Mouse (Mus musculus) lung, adult 2 months (tissue): ENCODE results near the gene Cyp27b1.

Source experiments
- CTCF ChIP-seq: fragments of 200-500 bp; IDR thresholded peaks from 2 replicates; pipeline ENCODE4 v1.5.1; 2011; ENCODE audit warnings: mild to moderate bottlenecking, low read length, control low read depth; ENCODE audit not compliant: insufficient read depth
- POLR2A ChIP-seq: fragments of 200-500 bp; IDR thresholded peaks from 2 replicates; pipeline ENCODE4 v1.6.1; 2011; ENCODE audit warnings: low read depth, mild to moderate bottlenecking, control low read depth, low read length, borderline replicate concordance; ENCODE audit errors: extremely low read depth

DNA sequence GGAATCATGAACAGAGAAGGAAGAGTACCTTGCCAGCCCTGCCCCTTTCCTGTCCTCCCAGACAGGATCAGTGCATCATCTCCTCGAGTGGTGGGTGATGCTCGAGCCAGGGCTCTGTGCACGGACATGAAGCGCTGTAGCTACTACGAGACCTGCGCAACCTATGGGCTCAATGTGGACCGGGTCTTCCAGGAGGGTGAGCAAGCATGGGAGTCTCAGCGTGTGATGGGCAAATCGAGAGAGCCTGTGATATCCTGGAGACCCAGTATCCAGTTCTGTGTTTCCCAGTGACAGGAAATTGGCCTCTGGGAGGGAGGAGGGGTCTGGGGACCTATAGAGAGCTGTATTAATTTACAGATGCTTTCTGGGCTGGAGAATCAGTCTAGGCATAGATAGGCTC, 37.0 kb downstream of the Cyp27b1 start:
- TF ChIP-seq CTCF: no peak
- no peak for TF ChIP-seq POLR2A
